Mouse (Mus musculus) heart, postnatal 4 days (tissue): ENCODE results near the gene Cd69. TPM values are rescaled to one million over a fixed set of nuclear protein-coding genes. Genes with fewer than 3 reads are reported as not detected.

Source experiments
- DNase-seq: peaks from one replicate; pipeline ENCODE4 v3.0.0; 2021
- total RNA-seq, 2 experiments: library from RNA; stranded (reverse); gene quantifications; 2 replicates each; pipeline ENCODE4 v1.2.3; 2021

Gene Cd69
- total RNA-seq, 2 experiments from 2014 or later, result not detected

GRCm38 (mm10) chr6:129246992-129247391 is 28.2 kb downstream of the Cd69 start:
- DNase-seq, result no peak

- no peak for DNase-seq
These were observed 29.4 kb downstream of the Cd69 start for GRCm38 (mm10) chr6:129245793-129246192.

- DNase-seq, result no peak
These were observed 33.3 kb downstream of the Cd69 start for GRCm38 (mm10) chr6:129241907-129242306.

GRCm38 (mm10) chr6:129241471-129241870 is 33.8 kb downstream of the Cd69 start:
- no peak for DNase-seq

GRCm38 (mm10) chr6:129239564-129240248 is 35.5 kb downstream of the Cd69 start:
- no peak for DNase-seq

GRCm38 (mm10) chr6:129238275-129239038 is 36.8 kb downstream of the Cd69 start:
- peak; percentile 54 for DNase-seq

GRCm38 (mm10) chr6:129237350-129238274 is 37.6 kb downstream of the Cd69 start:
- peak; percentile 85 for DNase-seq

GRCm38 (mm10) chr6:129236652-129237342 is 38.4 kb downstream of the Cd69 start:
- no peak for DNase-seq

- DNase-seq, result no peak
These were observed 39.3 kb downstream of the Cd69 start for GRCm38 (mm10) chr6:129235855-129236461.

- no peak for DNase-seq
These were observed 40.5 kb downstream of the Cd69 start for GRCm38 (mm10) chr6:129234456-129235360.

- no peak for DNase-seq
These were observed 41.3 kb downstream of the Cd69 start for GRCm38 (mm10) chr6:129233955-129234369.

- DNase-seq, result no peak
These were observed 41.8 kb downstream of the Cd69 start for GRCm38 (mm10) chr6:129233366-129233954.

- peak; percentile 39 for DNase-seq
These were observed 42.4 kb downstream of the Cd69 start for GRCm38 (mm10) chr6:129232842-129233205.

- DNase-seq, result no peak
These were observed 43.0 kb downstream of the Cd69 start for GRCm38 (mm10) chr6:129232005-129232841.

GRCm38 (mm10) chr6:129229774-129230578 is 45.3 kb downstream of the Cd69 start:
- peak; percentile 72 for DNase-seq

GRCm38 (mm10) chr6:129228935-129229773 is 46.1 kb downstream of the Cd69 start:
- DNase-seq, result no peak

GRCm38 (mm10) chr6:129225078-129225477 is 50.2 kb downstream of the Cd69 start:
- DNase-seq, result no peak
